Mouse (Mus musculus): Measurements from ENCODE around the gene Nfib.

DNA sequence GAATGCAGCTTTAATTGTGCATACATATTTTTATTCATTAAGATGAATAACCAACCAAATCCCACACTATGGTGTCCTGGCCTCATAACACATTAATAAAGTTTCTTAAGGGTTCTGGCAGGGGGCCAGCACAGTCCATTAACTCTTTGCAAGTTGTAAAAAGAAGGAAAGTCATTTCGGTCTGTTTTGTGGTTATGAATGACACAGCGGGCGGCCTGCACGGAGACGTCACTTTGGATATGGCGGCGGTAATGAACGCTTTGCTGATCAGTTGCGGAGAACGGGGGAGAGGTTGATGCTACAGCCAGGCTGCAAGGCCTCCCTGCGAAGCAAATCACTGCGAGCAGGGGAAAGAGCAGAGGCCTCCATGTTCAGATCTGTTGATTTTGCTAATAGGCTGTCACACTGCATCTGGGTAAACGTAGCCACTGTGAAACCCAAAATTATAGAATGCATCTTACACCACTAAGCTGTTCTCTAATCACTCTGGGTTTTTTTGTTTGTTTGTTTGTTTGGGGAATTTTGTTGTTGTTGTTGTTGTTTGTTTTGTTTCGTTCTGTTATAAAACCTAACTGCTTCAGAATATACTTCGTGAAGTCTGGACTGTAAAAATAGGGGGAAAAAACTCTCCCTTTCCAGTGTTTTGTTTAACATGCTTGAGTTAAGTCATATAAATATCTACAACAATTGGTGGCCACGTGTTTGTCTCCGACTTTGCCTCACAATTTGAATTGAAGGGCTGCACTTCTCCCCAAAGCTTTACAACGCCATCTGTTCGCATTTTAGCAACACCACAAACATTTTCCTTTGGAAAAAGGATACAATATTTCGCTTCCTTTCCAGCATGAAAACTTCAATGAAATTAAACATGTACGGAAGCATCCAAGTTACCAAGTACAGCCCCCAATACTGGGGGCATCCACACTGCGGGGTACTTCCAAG, 296.8 kb downstream of the Nfib start:
- no peak for TF ChIP-seq POLR2A (IDR thresholded peaks at IDR 0.05; ENCODE audit: insufficient read length, low read depth)
- TF ChIP-seq TCF12 (IDR thresholded peaks at IDR 0.05; ENCODE audit: insufficient read depth, poor library complexity, severe bottlenecking) = no peak
- no peak for TF ChIP-seq USF1 (IDR thresholded peaks at IDR 0.05; ENCODE audit: low read depth)
- no peak for TF ChIP-seq POLR2AphosphoS2 (IDR thresholded peaks at IDR 0.05; ENCODE audit: insufficient read length, low read depth)

All from myocyte (in vitro differentiated cells).